Mouse (Mus musculus) lung, postnatal 36 days (tissue): Measurements from ENCODE around the gene Aar2.
A peak's percentile ranks its signal among the peaks of the same experiment; 100 is the strongest.

ENCODE experiments used
- DNase-seq: peaks from one replicate; pipeline ENCODE4 v3.0.0; 2022; ENCODE audit warnings: mixed read lengths

Aar2 gene

GRCm38 (mm10) chr2:156569261-156569660, 21.9 kb downstream of the Aar2 start:
- DNase-seq: no peak

GRCm38 (mm10) chr2:156571521-156571920, 24.1 kb downstream of the Aar2 start:
- no peak for DNase-seq

- no peak for DNase-seq
Measured at GRCm38 (mm10) chr2:156576850-156577587, 29.6 kb downstream of the Aar2 start.

GRCm38 (mm10) chr2:156580507-156580906, 33.1 kb downstream of the Aar2 start:
- no peak for DNase-seq

- DNase-seq: no peak
Measured at GRCm38 (mm10) chr2:156581244-156581643, 33.9 kb downstream of the Aar2 start.

- no peak for DNase-seq
Measured at GRCm38 (mm10) chr2:156582887-156583286, 35.5 kb downstream of the Aar2 start.

GRCm38 (mm10) chr2:156584154-156584796, 36.9 kb downstream of the Aar2 start:
- peak; percentile 20 for DNase-seq

GRCm38 (mm10) chr2:156584797-156585471, 37.5 kb downstream of the Aar2 start:
- no peak for DNase-seq

GRCm38 (mm10) chr2:156589481-156589880, 42.1 kb downstream of the Aar2 start:
- no peak for DNase-seq

- no peak for DNase-seq
Measured at GRCm38 (mm10) chr2:156594987-156595490, 47.7 kb downstream of the Aar2 start.

- no peak for DNase-seq
Measured at GRCm38 (mm10) chr2:156602581-156602980, 55.2 kb downstream of the Aar2 start.

- DNase-seq: no peak
Measured at GRCm38 (mm10) chr2:156603671-156604070, 56.3 kb downstream of the Aar2 start.

- no peak for DNase-seq
Measured at GRCm38 (mm10) chr2:156605144-156605543, 57.8 kb downstream of the Aar2 start.

GRCm38 (mm10) chr2:156605971-156606370, 58.6 kb downstream of the Aar2 start:
- no peak for DNase-seq

- DNase-seq: peak; percentile 62
Measured at GRCm38 (mm10) chr2:156613081-156613540, 65.7 kb downstream of the Aar2 start.

- DNase-seq: no peak
Measured at GRCm38 (mm10) chr2:156613541-156614257, 66.3 kb downstream of the Aar2 start, which contains the start of gene Dlgap4. Gene Dlgap4 (plus strand): TSS chr2:156613705.

- DNase-seq: no peak
Measured at GRCm38 (mm10) chr2:156614258-156614556, 66.8 kb downstream of the Aar2 start.

- no peak for DNase-seq
Measured at GRCm38 (mm10) chr2:156614661-156615654, 67.6 kb downstream of the Aar2 start.

- DNase-seq: no peak
Measured at GRCm38 (mm10) chr2:156616513-156616912, 69.1 kb downstream of the Aar2 start.

- DNase-seq: peak; percentile 59
Measured at GRCm38 (mm10) chr2:156617536-156617935, 70.2 kb downstream of the Aar2 start.
